Mouse (Mus musculus) ovary, adult 18-20 months (tissue): ENCODE measurements around the gene Coro1a.
A peak's percentile ranks its signal among the peaks of the same experiment; 100 is the strongest.
"Not testable (repeated sequence)": the region's sequence is repeated elsewhere in the genome, so short reads cannot be mapped to it uniquely, and the experiment has no call there.

ENCODE experiments used
- DNase-seq: peaks from one replicate; pipeline ENCODE4 v3.0.0; 2022; ENCODE audit warnings: low spot score, mixed read lengths

Gene Coro1a

GRCm38 (mm10) chr7:126704121-126704980, 3.2 kb downstream of the Coro1a start:
- DNase-seq = peak; percentile 32

GRCm38 (mm10) chr7:126703757-126704077, 3.9 kb downstream of the Coro1a start:
- DNase-seq = no peak

- DNase-seq = no peak
These were observed 4.5 kb downstream of the Coro1a start for GRCm38 (mm10) chr7:126702861-126703756.

GRCm38 (mm10) chr7:126702358-126702757, 5.2 kb downstream of the Coro1a start:
- no peak for DNase-seq

GRCm38 (mm10) chr7:126701559-126702357, 5.8 kb downstream of the Coro1a start:
- no peak for DNase-seq

GRCm38 (mm10) chr7:126701070-126701469, 6.5 kb downstream of the Coro1a start:
- DNase-seq = peak; percentile 52

GRCm38 (mm10) chr7:126700063-126701015, 7.2 kb downstream of the Coro1a start:
- no peak for DNase-seq

- DNase-seq = no peak
These were observed 9.7 kb downstream of the Coro1a start for GRCm38 (mm10) chr7:126697838-126698237.

- no peak for DNase-seq
These were observed 10.7 kb downstream of the Coro1a start for GRCm38 (mm10) chr7:126696886-126697285.

- DNase-seq = no peak
These were observed 11.3 kb downstream of the Coro1a start for GRCm38 (mm10) chr7:126696303-126696702.

GRCm38 (mm10) chr7:126695631-126696207, 11.9 kb downstream of the Coro1a start, which contains the start of gene Slx1b:
Gene Slx1b, minus strand, starts transcription at chr7:126695784.
- peak; percentile 95 for DNase-seq

GRCm38 (mm10) chr7:126695210-126695611, 12.4 kb downstream of the Coro1a start, which contains the start of gene Bola2:
Gene Bola2, plus strand, starts transcription at chr7:126695401.
- DNase-seq = peak; percentile 64

- no peak for DNase-seq
These were observed 13.0 kb downstream of the Coro1a start for GRCm38 (mm10) chr7:126694441-126695051.

- DNase-seq = no peak
These were observed 13.8 kb downstream of the Coro1a start for GRCm38 (mm10) chr7:126693781-126694180.

GRCm38 (mm10) chr7:126693256-126693655, 14.3 kb downstream of the Coro1a start:
- peak; percentile 49 for DNase-seq

- DNase-seq = no peak
These were observed 15.2 kb downstream of the Coro1a start for GRCm38 (mm10) chr7:126692426-126692825.

GRCm38 (mm10) chr7:126691676-126692075, 15.9 kb downstream of the Coro1a start:
- no peak for DNase-seq

GRCm38 (mm10) chr7:126690737-126691136, 16.9 kb downstream of the Coro1a start:
- DNase-seq = no peak

- DNase-seq = no peak
These were observed 18.6 kb downstream of the Coro1a start for GRCm38 (mm10) chr7:126689021-126689420.

- not testable (repeated sequence) for DNase-seq
These were observed 19.4 kb downstream of the Coro1a start for GRCm38 (mm10) chr7:126688156-126688555.
